Mouse (Mus musculus): ENCODE measurements around the gene Pqlc2. TPM values are rescaled to one million over a fixed set of nuclear protein-coding genes. Genes with fewer than 3 reads are reported as not detected.
A peak's percentile ranks its signal among the peaks of the same experiment; 100 is the strongest.

The Pqlc2 gene
- polyA plus RNA-seq, 1 experiment from 2014 or later, result 16.9 TPM

DNA sequence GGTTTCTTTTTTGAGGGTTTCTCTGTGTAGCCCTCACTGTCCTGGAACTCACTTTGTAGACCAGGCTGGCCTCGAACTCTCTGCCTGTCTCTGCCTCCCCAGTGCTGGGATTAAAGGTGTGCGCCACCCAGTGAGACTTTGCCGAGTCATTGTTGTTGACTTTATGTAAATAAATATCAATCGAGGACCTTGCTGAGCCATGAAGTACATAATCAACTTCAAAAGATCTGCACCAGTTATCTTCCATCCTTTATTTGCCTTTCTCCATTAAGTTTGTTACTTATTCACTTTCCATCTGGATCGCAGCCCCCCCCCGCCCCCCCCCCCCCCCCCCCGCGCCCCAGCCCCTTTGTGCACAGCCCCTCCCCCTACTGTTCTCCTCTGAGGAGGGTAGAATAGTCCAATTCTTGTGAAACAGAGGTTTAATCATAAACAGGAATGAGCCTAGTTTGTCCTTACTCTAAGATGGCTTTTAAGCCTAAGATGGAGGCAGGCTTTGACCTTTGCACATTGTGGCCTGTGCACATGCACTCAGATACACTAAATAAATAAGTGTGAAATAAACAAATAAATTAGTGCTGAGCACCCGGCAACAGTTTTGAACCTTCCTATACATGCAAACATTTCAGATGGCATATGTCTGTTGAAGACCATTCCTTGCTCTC, 24.3 kb upstream of the Pqlc2 start:
- no peaks in the 10 kb centered on the region for H3K4me1 ChIP-seq
- H3K4me3 ChIP-seq, result no peak overlapping the region
- H3K9me3 ChIP-seq, result no peaks in the 10 kb centered on the region
- WGBS, result 77% methylated on average over 6 of the region's 9 CpGs
- peaks cover 31% of the 10 kb centered on the region for H3K27me3 ChIP-seq
- H3K4me2 ChIP-seq (replicated peaks), result no peak overlapping the region
- ATAC-seq (ENCODE audit: low FRiP score, low read depth), result no peak
- no peak overlapping the region for H3K27ac ChIP-seq
- H3K9ac ChIP-seq, result no peak overlapping the region
- no peaks in the 10 kb centered on the region for H3K36me3 ChIP-seq

DNA sequence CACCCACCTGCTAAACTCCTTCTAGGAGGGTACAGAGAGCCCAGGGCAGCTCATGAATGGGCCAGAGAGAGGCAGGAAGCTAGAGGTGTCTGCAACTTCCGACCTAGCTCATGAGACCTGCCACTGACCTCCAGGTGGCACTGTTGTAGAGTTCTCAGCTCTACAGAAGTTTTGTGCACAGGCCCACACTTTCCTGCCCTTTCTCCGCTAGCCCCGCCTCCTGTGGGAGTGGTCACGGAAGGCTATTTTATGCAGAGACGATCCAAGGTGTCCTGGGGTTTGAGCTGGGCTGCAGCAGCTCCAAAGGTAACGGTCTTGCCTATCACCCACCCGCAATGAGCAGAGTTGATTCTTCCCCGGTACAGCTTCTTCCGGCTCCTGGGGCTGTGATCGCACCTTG, 20.1 kb upstream of the Pqlc2 start:
- Histone ChIP-seq H3K4me3 (peak overlapping the region; percentile 27), H3K9ac (no peak overlapping the region), H3K4me2 (replicated peaks) (peak overlapping the region; percentile 50), H3K9me3 (no peaks in the 10 kb centered on the region), H3K36me3 (no peaks in the 10 kb centered on the region), H3K4me1 (no peaks in the 10 kb centered on the region), H3K27ac (no peak overlapping the region), H3K27me3 (peaks cover 7% of the 10 kb centered on the region; the same call in 1 of the 2 replicates)
- ATAC-seq (ENCODE audit: low FRiP score, low read depth), result peak; percentile 51; the same call in 1 of the 2 replicates
- 6% methylated on average over 10 of the region's 10 CpGs for WGBS

DNA sequence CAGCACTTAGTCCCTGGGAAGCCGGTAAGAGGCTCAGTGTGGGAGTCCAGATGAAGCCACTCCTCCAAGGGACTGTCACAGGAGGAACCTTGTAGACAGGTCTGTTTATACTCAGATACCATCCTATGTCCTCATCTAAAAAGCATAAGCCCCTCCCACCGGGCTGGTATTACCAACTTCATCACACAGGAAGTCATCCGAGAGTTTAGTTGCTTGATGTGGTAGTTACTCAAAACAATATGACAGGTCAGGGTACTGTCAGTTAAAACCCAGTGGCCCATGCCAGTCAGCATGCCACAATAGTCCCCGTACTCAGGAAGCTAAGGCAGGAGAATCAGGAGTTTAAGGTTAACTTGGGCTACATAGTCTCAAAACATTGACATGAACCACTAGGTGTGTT, 9.2 kb upstream of the Pqlc2 start:
- no peak for ATAC-seq (ENCODE audit: low FRiP score, low read depth)
- peaks cover 52% of the 10 kb centered on the region for H3K36me3 ChIP-seq

DNA sequence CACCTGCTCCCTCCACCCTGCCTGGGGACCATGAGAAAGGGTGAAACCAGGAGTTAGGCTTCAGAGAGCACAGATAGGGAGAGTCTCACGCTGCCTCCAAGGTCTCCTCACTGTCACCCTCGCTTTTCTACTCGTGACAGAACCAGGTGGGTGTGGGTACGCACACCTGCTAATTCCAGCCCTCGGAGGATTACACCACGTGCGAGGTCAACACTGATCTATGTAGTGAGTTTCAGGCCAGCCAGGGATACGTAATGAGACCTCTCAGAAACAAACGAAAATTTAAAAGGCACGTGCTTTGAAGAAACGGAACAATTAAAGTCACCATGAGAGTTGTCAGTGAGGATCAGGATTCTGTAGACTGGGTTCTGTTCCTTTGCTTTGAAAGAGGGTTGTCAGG, 7.9 kb upstream of the Pqlc2 start:
- Histone ChIP-seq H3K4me1 (no peaks in the 10 kb centered on the region), H3K4me2 (replicated peaks) (no peak overlapping the region), H3K27me3 (no peaks in the 10 kb centered on the region), H3K9ac (no peak overlapping the region), H3K36me3 (peaks cover 62% of the 10 kb centered on the region), H3K9me3 (no peaks in the 10 kb centered on the region), H3K4me3 (no peak overlapping the region), H3K27ac (no peak overlapping the region)
- ATAC-seq (ENCODE audit: low FRiP score, low read depth), result no peak
- WGBS, result 90% methylated on average over 11 of the region's 11 CpGs

More for the DNA sequence above, 9.2 kb upstream of the Pqlc2 start:
- no peaks in the 10 kb centered on the region for H3K9me3 ChIP-seq
- H3K4me3 ChIP-seq, result no peak overlapping the region
- no peak overlapping the region for H3K9ac ChIP-seq
- H3K27me3 ChIP-seq, result no peaks in the 10 kb centered on the region
- WGBS, result 92% methylated on average over 4 of the region's 4 CpGs
- no peaks in the 10 kb centered on the region for H3K4me1 ChIP-seq
- no peak overlapping the region for H3K4me2 ChIP-seq (replicated peaks)
- no peak overlapping the region for H3K27ac ChIP-seq

DNA sequence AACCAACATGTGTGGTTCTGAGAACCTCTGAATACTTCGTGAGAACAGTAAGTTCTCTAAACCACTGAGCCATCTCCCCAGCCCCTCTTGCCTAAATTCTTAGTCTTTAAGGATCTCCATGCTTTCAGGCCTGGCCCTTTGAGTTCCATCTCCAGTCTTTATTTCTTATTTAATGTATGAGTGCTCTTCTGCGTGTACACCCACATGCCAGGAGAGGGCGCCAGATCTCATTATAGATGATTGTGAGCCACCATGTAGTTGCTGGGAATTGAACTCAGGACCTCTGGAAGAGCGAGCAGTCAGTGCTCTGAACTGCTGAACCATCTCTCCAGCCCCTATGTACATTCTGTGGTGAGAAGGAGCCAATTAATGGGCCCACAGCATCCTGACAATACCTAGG, 2.1 kb upstream of the Pqlc2 start:
- Histone ChIP-seq H3K36me3 (peaks cover 40% of the 10 kb centered on the region), H3K4me2 (replicated peaks) (peak overlapping the region; percentile 98), H3K4me1 (peaks cover 28% of the 10 kb centered on the region), H3K4me3 (no peak overlapping the region), H3K27ac (no peak overlapping the region), H3K9ac (no peak overlapping the region), H3K9me3 (no peaks in the 10 kb centered on the region), H3K27me3 (no peaks in the 10 kb centered on the region)
- no peak for ATAC-seq (ENCODE audit: low FRiP score, low read depth)
- WGBS, result 64% methylated on average over 4 of the region's 4 CpGs

DNA sequence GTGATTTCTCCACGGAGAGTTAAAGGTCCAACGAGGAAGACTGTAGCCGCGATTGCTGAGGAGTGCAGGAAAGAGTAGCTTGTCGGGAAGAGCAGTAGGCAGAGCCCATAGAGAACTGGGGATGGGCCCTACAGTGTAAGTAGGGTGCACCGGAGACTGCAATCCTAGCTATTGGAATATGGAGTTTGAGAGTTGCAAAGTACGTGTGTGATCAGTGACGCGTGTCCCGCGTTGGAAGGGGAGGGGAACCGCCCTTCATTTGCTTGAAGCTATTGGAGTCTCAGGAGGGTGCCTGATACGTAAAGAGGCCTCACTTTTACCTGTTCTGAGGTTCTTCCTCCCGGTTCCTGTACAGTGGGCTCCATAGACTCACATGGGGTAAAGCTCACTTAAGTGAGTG, 1.2 kb upstream of the Pqlc2 start:
- H3K9ac ChIP-seq, result peak overlapping the region; percentile 99
- H3K27me3 ChIP-seq, result no peaks in the 10 kb centered on the region
- no peaks in the 10 kb centered on the region for H3K9me3 ChIP-seq
- 23% methylated on average over 14 of the region's 14 CpGs for WGBS
- H3K4me1 ChIP-seq, result peaks cover 28% of the 10 kb centered on the region
- peak overlapping the region; percentile 98 for H3K4me2 ChIP-seq (replicated peaks)
- ATAC-seq (ENCODE audit: low FRiP score, low read depth), result no peak
- no peak overlapping the region for H3K27ac ChIP-seq
- peaks cover 37% of the 10 kb centered on the region for H3K36me3 ChIP-seq
- peak overlapping the region; percentile 96 for H3K4me3 ChIP-seq

DNA sequence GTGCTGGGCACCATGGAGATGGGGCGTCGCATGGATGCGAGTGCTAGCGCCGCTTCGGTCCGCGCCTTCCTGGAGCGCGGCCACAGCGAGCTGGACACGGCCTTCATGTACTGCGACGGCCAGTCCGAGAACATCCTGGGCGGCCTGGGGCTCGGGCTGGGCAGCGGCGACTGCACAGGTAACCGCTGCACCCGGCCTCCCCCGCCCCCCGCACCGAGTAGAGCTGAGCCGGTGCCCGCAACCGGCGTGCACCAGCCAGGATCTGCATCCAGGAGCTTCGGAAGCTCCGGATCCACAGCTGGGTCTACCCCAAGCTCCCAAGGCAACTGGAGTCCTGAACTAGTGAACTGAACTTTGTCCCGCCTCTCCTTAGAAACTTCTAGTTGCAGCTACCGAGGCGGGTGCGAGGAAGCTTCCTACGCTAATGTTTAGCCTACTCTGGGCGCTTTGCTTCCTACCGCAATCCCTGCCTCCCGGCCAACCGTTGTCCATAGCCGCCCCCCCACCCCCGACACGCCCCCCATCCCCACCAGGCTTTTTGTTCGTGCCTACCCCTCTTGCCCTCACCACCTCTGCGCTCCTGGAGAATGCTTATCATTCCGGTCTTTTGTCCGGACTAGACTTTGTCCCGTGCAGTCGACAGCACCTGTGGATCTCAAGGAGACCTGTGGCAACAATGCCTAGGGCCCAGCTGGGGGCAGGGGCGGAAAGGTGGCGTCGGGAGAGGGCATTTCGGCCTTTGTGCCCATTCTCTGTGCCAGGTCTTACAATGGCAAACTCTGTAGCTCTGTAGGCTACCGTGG, 592 bp upstream of the Pqlc2 start:
- peak overlapping the region; percentile 99 for H3K9ac ChIP-seq
- no peaks in the 10 kb centered on the region for H3K9me3 ChIP-seq
- H3K4me3 ChIP-seq, result peak overlapping the region; percentile 96
- WGBS, result under 1% methylated on average over 51 of the region's 53 CpGs
- no peaks in the 10 kb centered on the region for H3K27me3 ChIP-seq
- ATAC-seq (ENCODE audit: low FRiP score, low read depth), result peak; percentile 75
- peaks cover 39% of the 10 kb centered on the region for H3K36me3 ChIP-seq
- H3K4me1 ChIP-seq, result peaks cover 28% of the 10 kb centered on the region
- H3K27ac ChIP-seq, result peak overlapping the region; percentile 70; the same call in 1 of the 2 replicates
- H3K4me2 ChIP-seq (replicated peaks), result peak overlapping the region; percentile 98

DNA sequence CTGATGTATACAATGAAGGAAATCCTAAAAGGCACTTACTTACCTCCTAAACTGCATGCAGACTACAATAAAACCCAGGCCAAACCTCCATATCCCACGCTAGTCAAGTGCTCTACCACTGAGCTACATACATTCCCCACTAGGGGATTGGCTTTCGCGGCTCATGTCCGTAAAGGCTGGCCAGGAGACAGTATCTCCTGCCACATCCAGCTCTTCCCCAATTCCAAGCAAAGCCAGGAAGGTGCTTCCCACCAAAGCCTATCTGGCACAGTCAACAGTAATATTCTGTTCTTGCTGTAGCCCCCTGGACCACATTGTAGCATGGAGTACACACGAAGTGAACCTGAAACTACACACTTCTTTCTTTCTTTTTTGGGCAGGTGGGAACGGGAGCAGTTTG, 857 bp downstream of the Pqlc2 start:
- 14% methylated on average over 6 of the region's 6 CpGs for WGBS
- no peak overlapping the region for H3K27ac ChIP-seq
- no peaks in the 10 kb centered on the region for H3K9me3 ChIP-seq
- H3K4me3 ChIP-seq, result peak overlapping the region; percentile 96
- peaks cover 39% of the 10 kb centered on the region for H3K36me3 ChIP-seq
- ATAC-seq (ENCODE audit: low FRiP score, low read depth), result no peak
- peaks cover 28% of the 10 kb centered on the region for H3K4me1 ChIP-seq
- H3K4me2 ChIP-seq (replicated peaks), result peak overlapping the region; percentile 98
- no peaks in the 10 kb centered on the region for H3K27me3 ChIP-seq
- H3K9ac ChIP-seq, result peak overlapping the region; percentile 99

DNA sequence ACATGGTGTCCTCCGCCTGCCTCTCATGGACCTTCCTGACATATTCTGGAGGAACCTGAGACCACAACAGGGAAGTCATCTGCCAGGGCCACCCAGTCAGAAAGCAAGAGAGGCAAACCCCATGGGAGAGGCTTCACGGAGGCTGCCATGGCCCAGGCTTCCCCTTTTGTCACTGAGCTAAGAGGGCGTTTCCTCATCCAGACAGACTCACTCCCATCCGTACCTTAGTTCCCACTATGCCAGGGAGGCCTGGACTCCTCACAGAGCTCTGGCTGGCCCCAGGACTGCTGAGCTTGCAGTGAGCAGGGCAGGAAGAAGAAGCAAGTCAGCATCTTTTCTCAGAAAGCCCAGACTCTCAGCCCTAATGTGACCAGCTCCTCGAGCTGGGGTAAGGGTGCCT, 2.6 kb downstream of the Pqlc2 start:
- Histone ChIP-seq H3K36me3 (peaks cover 33% of the 10 kb centered on the region), H3K4me2 (replicated peaks) (no peak overlapping the region), H3K9me3 (no peaks in the 10 kb centered on the region), H3K9ac (no peak overlapping the region), H3K27me3 (no peaks in the 10 kb centered on the region), H3K27ac (no peak overlapping the region), H3K4me3 (no peak overlapping the region), H3K4me1 (peaks cover 28% of the 10 kb centered on the region)
- no peak for ATAC-seq (ENCODE audit: low FRiP score, low read depth)
- 81% methylated on average over 5 of the region's 5 CpGs for WGBS

DNA sequence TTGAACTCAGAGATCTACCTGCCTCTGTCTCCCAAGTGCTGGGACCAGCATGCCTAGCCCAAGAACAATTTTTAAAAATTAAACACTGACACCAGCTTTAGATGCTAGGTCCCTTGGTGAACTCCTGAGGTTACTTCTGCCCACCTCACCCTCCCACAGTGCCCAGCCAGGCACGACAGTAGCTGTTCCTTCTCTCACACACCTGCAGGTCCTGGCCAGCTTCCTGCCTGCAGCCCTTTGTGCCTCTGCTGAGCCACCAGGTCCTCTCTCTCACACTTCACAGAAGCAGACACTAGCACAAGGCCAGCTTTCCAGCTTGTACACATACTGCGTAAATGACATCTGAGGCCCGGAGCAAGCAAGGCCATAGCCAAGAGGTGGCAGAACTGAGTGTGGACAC, 5.0 kb downstream of the Pqlc2 start:
- Histone ChIP-seq H3K36me3 (peaks cover 57% of the 10 kb centered on the region), H3K4me3 (no peak overlapping the region), H3K9me3 (no peaks in the 10 kb centered on the region), H3K27ac (no peak overlapping the region), H3K9ac (no peak overlapping the region), H3K27me3 (no peaks in the 10 kb centered on the region), H3K4me2 (replicated peaks) (no peak overlapping the region), H3K4me1 (peaks cover 13% of the 10 kb centered on the region)
- 91% methylated on average over 3 of the region's 3 CpGs for WGBS
- no peak for ATAC-seq (ENCODE audit: low FRiP score, low read depth)

DNA sequence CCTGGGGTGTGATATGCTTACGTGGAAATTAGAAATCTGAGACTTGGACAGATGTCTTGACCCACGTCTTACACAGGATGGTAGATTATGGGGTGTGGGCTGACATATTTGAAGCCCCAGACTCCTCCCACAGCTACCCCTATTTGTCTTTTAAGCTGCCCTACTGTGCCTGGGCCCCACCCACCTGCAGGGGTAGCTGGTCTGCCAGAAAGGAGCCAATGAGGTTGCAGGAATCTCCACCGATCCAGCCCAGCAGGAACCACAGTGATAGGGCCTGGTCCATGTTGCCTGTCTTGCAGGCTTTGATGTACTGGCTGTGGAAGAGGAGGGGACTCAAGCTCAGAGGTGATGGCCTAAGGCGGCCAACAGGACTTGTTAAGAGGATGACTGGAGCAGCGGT, 8.3 kb downstream of the Pqlc2 start:
- Histone ChIP-seq H3K27me3 (no peaks in the 10 kb centered on the region), H3K4me1 (no peaks in the 10 kb centered on the region), H3K36me3 (peaks cover 80% of the 10 kb centered on the region), H3K9me3 (no peaks in the 10 kb centered on the region), H3K27ac (no peak overlapping the region), H3K9ac (no peak overlapping the region), H3K4me2 (replicated peaks) (no peak overlapping the region), H3K4me3 (no peak overlapping the region)
- no peak for ATAC-seq (ENCODE audit: low FRiP score, low read depth)
- WGBS, result 43% methylated on average over 5 of the region's 5 CpGs

DNA sequence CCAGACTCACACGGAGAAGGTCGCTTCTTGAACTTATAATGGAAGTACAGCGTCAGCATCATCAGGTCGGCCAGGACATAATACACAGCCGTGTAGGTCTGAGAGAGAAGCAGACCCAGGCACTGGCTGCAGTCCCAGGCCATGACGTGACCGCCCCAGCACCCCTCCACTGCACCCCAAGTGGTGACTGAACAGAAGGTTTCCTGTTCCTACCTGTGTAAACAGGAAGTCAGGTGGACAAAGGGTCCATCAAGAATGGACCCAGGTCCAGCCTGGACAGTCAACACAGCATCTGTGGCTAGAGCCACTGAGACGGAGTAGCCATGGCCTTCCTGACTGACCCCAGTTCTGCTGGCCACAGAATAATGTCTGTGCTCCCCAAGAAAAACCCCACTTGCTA, 8.7 kb downstream of the Pqlc2 start:
- Histone ChIP-seq H3K4me1 (no peaks in the 10 kb centered on the region; the same call in 1 of the 2 replicates), H3K4me2 (replicated peaks) (no peak overlapping the region), H3K27me3 (no peaks in the 10 kb centered on the region), H3K9ac (no peak overlapping the region), H3K9me3 (no peaks in the 10 kb centered on the region), H3K4me3 (no peak overlapping the region), H3K36me3 (peaks cover 78% of the 10 kb centered on the region), H3K27ac (no peak overlapping the region)
- 89% methylated on average over 8 of the region's 8 CpGs for WGBS
- ATAC-seq (ENCODE audit: low FRiP score, low read depth), result no peak
